Mouse (Mus musculus): ENCODE data around the gene Fam136a. TPM values are rescaled to one million over a fixed set of nuclear protein-coding genes. Genes with fewer than 3 reads are reported as not detected.

Fam136a gene
- polyA plus RNA-seq, 1 experiment, result 30.8 TPM

DNA sequence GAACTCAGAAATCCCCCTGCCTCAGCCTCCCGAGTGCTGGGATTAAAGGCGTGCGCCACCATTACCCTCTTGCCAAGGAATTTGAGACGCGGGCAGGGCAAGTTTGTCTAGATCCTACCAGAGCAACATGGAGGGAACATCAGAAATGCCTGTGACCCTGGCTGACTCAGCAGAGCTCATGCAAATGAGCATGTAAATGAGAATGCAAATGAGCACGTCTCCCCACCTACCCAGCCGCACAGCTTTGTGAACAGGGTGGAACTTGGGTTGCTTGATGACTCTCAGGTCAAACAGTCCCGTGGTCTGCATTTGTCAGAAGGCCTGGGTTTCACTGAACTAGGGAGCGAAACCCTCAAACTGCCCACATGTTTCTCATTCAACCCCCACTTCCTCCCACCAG is 42.5 kb upstream of the Fam136a start:
- H3K4me3 ChIP-seq, result no peak overlapping the region
- TF ChIP-seq MAX (IDR thresholded peaks at IDR 0.05; ENCODE audit: low read depth) (no peak), USF1 (IDR thresholded peaks at IDR 0.05; ENCODE audit: low read depth) (no peak), POLR2AphosphoS2 (IDR thresholded peaks at IDR 0.05; ENCODE audit: insufficient read length, low read depth) (no peak), MYOG (IDR thresholded peaks at IDR 0.05; ENCODE audit: control insufficient read depth in 1 of 3, insufficient read depth in 1 of 3, insufficient read length in 2 of 3, low read depth in 2 of 3) (no peak), REST (IDR thresholded peaks at IDR 0.05; ENCODE audit: insufficient read depth, insufficient read length) (no peak), MYOD1 (IDR thresholded peaks at IDR 0.05; ENCODE audit: control insufficient read depth in 1 of 3, insufficient read length in 2 of 3, low read depth in 2 of 3) (no peak), SRF (IDR thresholded peaks at IDR 0.05; ENCODE audit: control insufficient read depth, insufficient read length, low read depth) (no peak), TCF3 (IDR thresholded peaks at IDR 0.05; ENCODE audit: insufficient read length, low read depth) (no peak), CEBPB (IDR thresholded peaks at IDR 0.05; ENCODE audit: insufficient read depth, poor library complexity, severe bottlenecking) (no peak), E2F4 (IDR thresholded peaks at IDR 0.05; ENCODE audit: insufficient read depth) (no peak), POLR2A (IDR thresholded peaks at IDR 0.05; ENCODE audit: insufficient read length, low read depth) (no peak), TCF12 (IDR thresholded peaks at IDR 0.05; ENCODE audit: insufficient read depth, poor library complexity, severe bottlenecking) (no peak)
- no peak overlapping the region for H3K4me2 ChIP-seq (ENCODE audit: low read depth)
- no peaks in the 10 kb centered on the region for H3K36me3 ChIP-seq (ENCODE audit: control insufficient read depth, insufficient read depth)
- no peaks in the 10 kb centered on the region for H3K79me2 ChIP-seq (ENCODE audit: control insufficient read depth, insufficient read depth)
- no peaks in the 10 kb centered on the region for H3K27me3 ChIP-seq (ENCODE audit: control insufficient read depth, insufficient read depth, insufficient read length)
- H3ac ChIP-seq (ENCODE audit: control insufficient read depth, insufficient read length), result no peak overlapping the region

DNA sequence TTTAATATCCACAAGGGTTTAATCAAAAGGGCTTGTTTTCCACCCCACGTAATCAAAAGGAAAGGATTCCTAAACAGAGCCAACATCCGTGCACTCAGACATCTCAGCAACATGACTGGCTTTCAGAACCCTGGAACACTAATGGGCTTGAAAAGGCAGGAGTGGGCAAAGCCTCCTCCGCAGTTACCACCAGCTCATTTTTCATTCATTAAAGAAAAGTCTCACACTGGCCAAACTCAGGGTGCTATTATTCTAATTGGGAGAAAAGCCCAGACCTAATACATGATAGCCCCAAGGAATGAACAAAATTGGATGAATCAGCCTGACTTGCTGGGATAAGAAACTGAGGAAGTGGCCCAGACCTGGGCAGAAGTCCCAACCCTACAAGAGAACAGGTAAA is 41.0 kb upstream of the Fam136a start:
- Histone ChIP-seq H3K4me2 (ENCODE audit: low read depth) (no peak overlapping the region), H3K27me3 (ENCODE audit: control insufficient read depth, insufficient read depth, insufficient read length) (no peaks in the 10 kb centered on the region), H3K4me3 (no peak overlapping the region), H3K79me2 (ENCODE audit: control insufficient read depth, insufficient read depth) (no peaks in the 10 kb centered on the region), H3K36me3 (ENCODE audit: control insufficient read depth, insufficient read depth) (no peaks in the 10 kb centered on the region), H3ac (ENCODE audit: control insufficient read depth, insufficient read length) (no peak overlapping the region)
- TF ChIP-seq POLR2AphosphoS2 (IDR thresholded peaks at IDR 0.05; ENCODE audit: insufficient read length, low read depth), result no peak
- TF ChIP-seq MYOG (IDR thresholded peaks at IDR 0.05; ENCODE audit: control insufficient read depth in 1 of 3, insufficient read depth in 1 of 3, insufficient read length in 2 of 3, low read depth in 2 of 3), result no peak
- no peak for TF ChIP-seq TCF12 (IDR thresholded peaks at IDR 0.05; ENCODE audit: insufficient read depth, poor library complexity, severe bottlenecking)
- no peak for TF ChIP-seq E2F4 (IDR thresholded peaks at IDR 0.05; ENCODE audit: insufficient read depth)
- no peak for TF ChIP-seq MAX (IDR thresholded peaks at IDR 0.05; ENCODE audit: low read depth)
- TF ChIP-seq CEBPB (IDR thresholded peaks at IDR 0.05; ENCODE audit: insufficient read depth, poor library complexity, severe bottlenecking), result no peak
- no peak for TF ChIP-seq REST (IDR thresholded peaks at IDR 0.05; ENCODE audit: insufficient read depth, insufficient read length)
- TF ChIP-seq USF1 (IDR thresholded peaks at IDR 0.05; ENCODE audit: low read depth), result no peak
- no peak for TF ChIP-seq MYOD1 (IDR thresholded peaks at IDR 0.05; ENCODE audit: control insufficient read depth in 1 of 3, insufficient read length in 2 of 3, low read depth in 2 of 3)
- no peak for TF ChIP-seq POLR2A (IDR thresholded peaks at IDR 0.05; ENCODE audit: insufficient read length, low read depth)
- no peak for TF ChIP-seq SRF (IDR thresholded peaks at IDR 0.05; ENCODE audit: control insufficient read depth, insufficient read length, low read depth)
- TF ChIP-seq TCF3 (IDR thresholded peaks at IDR 0.05; ENCODE audit: insufficient read length, low read depth), result no peak

DNA sequence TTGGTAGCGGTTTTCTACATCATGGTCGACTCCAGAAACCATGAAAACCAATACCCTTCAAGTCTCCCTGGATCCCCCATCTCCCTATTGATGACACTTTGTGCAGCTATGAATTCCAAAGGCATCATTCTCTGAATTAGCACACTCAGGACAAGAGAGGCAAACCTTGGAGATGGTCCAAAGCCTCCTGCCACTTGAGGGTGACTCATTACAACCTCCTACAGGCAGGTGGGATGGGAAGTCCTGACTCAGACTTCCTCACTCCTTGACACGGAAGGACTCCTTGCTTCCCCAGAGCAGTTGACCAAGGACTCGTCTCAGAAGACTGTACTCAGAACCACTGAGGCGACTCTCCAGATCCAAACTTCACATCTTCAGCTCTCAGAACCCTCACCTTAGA is 39.8 kb upstream of the Fam136a start:
- Histone ChIP-seq H3K27me3 (ENCODE audit: control insufficient read depth, insufficient read depth, insufficient read length) (no peaks in the 10 kb centered on the region), H3K79me2 (ENCODE audit: control insufficient read depth, insufficient read depth) (no peaks in the 10 kb centered on the region), H3K4me2 (ENCODE audit: low read depth) (no peak overlapping the region), H3K36me3 (ENCODE audit: control insufficient read depth, insufficient read depth) (no peaks in the 10 kb centered on the region), H3K4me3 (no peak overlapping the region), H3ac (ENCODE audit: control insufficient read depth, insufficient read length) (no peak overlapping the region)
- TF ChIP-seq MYOD1 (IDR thresholded peaks at IDR 0.05; ENCODE audit: control insufficient read depth in 1 of 3, insufficient read length in 2 of 3, low read depth in 2 of 3) (no peak), POLR2AphosphoS2 (IDR thresholded peaks at IDR 0.05; ENCODE audit: insufficient read length, low read depth) (no peak), TCF3 (IDR thresholded peaks at IDR 0.05; ENCODE audit: insufficient read length, low read depth) (no peak), TCF12 (IDR thresholded peaks at IDR 0.05; ENCODE audit: insufficient read depth, poor library complexity, severe bottlenecking) (no peak), USF1 (IDR thresholded peaks at IDR 0.05; ENCODE audit: low read depth) (no peak), E2F4 (IDR thresholded peaks at IDR 0.05; ENCODE audit: insufficient read depth) (no peak)

GRCm38 (mm10) chr6:86326866-86327265 is 38.6 kb upstream of the Fam136a start:
- Histone ChIP-seq H3K36me3 (ENCODE audit: control insufficient read depth, insufficient read depth) (no peaks in the 10 kb centered on the region), H3ac (ENCODE audit: control insufficient read depth, insufficient read length) (no peak overlapping the region), H3K27me3 (ENCODE audit: control insufficient read depth, insufficient read depth, insufficient read length) (no peaks in the 10 kb centered on the region), H3K4me2 (ENCODE audit: low read depth) (no peak overlapping the region), H3K4me3 (no peak overlapping the region), H3K79me2 (ENCODE audit: control insufficient read depth, insufficient read depth) (no peaks in the 10 kb centered on the region)
- no peak for TF ChIP-seq CEBPB (IDR thresholded peaks at IDR 0.05; ENCODE audit: insufficient read depth, poor library complexity, severe bottlenecking)
- no peak for TF ChIP-seq TCF3 (IDR thresholded peaks at IDR 0.05; ENCODE audit: insufficient read length, low read depth)
- TF ChIP-seq TCF12 (IDR thresholded peaks at IDR 0.05; ENCODE audit: insufficient read depth, poor library complexity, severe bottlenecking), result no peak
- no peak for TF ChIP-seq MYOD1 (IDR thresholded peaks at IDR 0.05; ENCODE audit: control insufficient read depth in 1 of 3, insufficient read length in 2 of 3, low read depth in 2 of 3)
- no peak for TF ChIP-seq SRF (IDR thresholded peaks at IDR 0.05; ENCODE audit: control insufficient read depth, insufficient read length, low read depth)
- no peak for TF ChIP-seq E2F4 (IDR thresholded peaks at IDR 0.05; ENCODE audit: insufficient read depth)
- no peak for TF ChIP-seq MYOG (IDR thresholded peaks at IDR 0.05; ENCODE audit: control insufficient read depth in 1 of 3, insufficient read depth in 1 of 3, insufficient read length in 2 of 3, low read depth in 2 of 3)
- no peak for TF ChIP-seq POLR2AphosphoS2 (IDR thresholded peaks at IDR 0.05; ENCODE audit: insufficient read length, low read depth)
- TF ChIP-seq REST (IDR thresholded peaks at IDR 0.05; ENCODE audit: insufficient read depth, insufficient read length), result no peak
- no peak for TF ChIP-seq USF1 (IDR thresholded peaks at IDR 0.05; ENCODE audit: low read depth)
- TF ChIP-seq POLR2A (IDR thresholded peaks at IDR 0.05; ENCODE audit: insufficient read length, low read depth), result no peak
- no peak for TF ChIP-seq MAX (IDR thresholded peaks at IDR 0.05; ENCODE audit: low read depth)

GRCm38 (mm10) chr6:86328369-86328768 is 37.1 kb upstream of the Fam136a start:
- H3ac ChIP-seq (ENCODE audit: control insufficient read depth, insufficient read length), result no peak overlapping the region
- H3K4me3 ChIP-seq, result no peak overlapping the region
- TF ChIP-seq POLR2AphosphoS2 (IDR thresholded peaks at IDR 0.05; ENCODE audit: insufficient read length, low read depth) (no peak), USF1 (IDR thresholded peaks at IDR 0.05; ENCODE audit: low read depth) (no peak), TCF3 (IDR thresholded peaks at IDR 0.05; ENCODE audit: insufficient read length, low read depth) (no peak), E2F4 (IDR thresholded peaks at IDR 0.05; ENCODE audit: insufficient read depth) (no peak), SRF (IDR thresholded peaks at IDR 0.05; ENCODE audit: control insufficient read depth, insufficient read length, low read depth) (no peak), REST (IDR thresholded peaks at IDR 0.05; ENCODE audit: insufficient read depth, insufficient read length) (no peak)
- no peaks in the 10 kb centered on the region for H3K79me2 ChIP-seq (ENCODE audit: control insufficient read depth, insufficient read depth)
- H3K36me3 ChIP-seq (ENCODE audit: control insufficient read depth, insufficient read depth), result no peaks in the 10 kb centered on the region
- no peak overlapping the region for H3K4me2 ChIP-seq (ENCODE audit: low read depth)
- no peaks in the 10 kb centered on the region for H3K27me3 ChIP-seq (ENCODE audit: control insufficient read depth, insufficient read depth, insufficient read length)

Measured in myocyte (in vitro differentiated cells).